Mouse (Mus musculus) A20 (cell line): ENCODE measurements around the gene Hist1h3e.

ENCODE experiments used
- DNase-seq: peaks from one replicate; pipeline ENCODE4 v3.0.0-alpha.2; 2011; ENCODE audit warnings: low read depth, low spot score

Hist1h3e gene

DNA sequence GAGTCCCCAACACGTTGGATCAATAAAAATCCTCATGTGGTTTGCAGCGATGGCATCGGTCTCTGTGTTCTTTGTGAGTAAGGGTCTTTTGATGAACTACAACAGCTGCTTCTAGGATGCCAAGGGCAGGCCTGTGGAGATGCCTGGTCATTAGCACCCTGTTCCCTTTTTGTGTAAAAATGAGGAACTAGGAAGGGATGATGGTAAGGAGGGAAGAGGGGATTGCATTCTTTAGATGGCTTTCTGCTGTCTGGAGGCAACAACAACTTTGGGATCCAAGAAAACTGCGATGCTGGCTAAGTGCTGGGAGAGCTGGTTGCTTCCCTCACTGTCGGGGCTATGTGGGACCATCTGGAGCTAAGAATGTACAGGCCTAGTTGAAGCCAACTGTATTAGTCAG lies 23.9 kb downstream of the Hist1h3e start:
- peak; percentile 40 for DNase-seq

DNA sequence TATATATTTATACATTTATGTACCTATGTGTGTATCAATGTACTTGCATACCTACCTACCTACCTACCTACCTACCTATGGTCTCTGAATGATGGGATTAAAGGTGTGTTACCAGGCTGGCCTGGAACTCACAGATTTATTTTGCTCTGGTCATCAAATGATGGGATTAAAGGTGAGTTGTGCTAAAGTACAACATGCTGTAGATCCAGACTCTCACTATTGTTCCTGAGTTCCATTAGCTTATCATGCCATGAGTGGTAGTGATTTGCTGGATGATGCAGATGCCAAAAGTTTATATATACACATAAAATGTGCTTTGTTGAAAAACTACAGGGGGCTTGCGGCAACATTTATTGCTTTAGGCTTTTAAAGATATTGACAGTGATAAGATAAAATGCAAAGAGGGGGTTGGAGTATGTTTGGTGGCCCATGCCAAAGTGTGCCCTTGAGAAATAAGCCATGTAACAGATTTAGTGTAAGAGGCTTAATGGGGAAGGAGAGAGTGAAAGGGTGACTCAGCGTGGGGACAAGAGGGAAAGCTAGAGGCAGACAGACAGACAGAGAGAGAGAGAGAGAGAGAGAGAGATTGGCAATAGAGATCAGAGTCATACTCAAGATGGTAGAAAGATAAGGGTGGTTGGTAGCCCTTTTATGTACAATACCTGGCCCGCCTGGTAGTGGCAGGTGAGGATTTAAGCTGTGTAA lies 25.0 kb downstream of the Hist1h3e start:
- peak; percentile 31 for DNase-seq

DNA sequence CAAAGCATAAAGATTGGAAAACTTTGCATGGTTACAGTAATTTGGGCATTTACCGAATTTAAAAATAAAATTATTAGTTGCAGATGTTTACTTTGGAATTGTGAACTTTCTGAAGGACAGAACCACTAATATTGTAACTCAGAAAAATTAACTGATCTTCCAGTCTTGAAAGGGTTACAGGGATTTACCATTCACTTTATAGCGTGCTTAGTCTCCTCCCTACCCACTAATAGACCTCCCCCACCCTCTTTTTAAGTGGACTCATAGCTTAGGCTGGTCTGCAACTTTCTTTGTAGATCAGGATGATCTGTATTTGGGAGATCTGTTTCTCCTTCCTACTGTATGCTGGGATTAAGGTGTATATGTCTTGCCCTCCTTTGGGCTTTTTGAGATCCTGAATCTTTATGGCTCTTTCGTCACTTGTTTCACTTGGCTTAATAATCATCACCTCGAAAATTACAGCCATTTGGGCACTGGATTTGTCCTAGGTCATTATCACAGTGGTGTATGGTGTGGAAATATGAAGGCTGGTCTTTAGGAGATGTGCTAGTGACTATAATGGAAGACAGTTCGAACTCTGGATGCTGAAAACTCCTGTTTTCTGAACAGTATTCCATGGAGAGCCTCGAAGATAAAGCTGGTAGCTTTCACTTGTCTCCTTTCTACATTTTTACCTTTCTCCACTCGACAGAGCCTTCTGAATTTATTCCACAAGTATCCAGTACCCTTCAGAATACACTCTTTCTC lies 25.9 kb downstream of the Hist1h3e start:
- peak; percentile 52 for DNase-seq

DNA sequence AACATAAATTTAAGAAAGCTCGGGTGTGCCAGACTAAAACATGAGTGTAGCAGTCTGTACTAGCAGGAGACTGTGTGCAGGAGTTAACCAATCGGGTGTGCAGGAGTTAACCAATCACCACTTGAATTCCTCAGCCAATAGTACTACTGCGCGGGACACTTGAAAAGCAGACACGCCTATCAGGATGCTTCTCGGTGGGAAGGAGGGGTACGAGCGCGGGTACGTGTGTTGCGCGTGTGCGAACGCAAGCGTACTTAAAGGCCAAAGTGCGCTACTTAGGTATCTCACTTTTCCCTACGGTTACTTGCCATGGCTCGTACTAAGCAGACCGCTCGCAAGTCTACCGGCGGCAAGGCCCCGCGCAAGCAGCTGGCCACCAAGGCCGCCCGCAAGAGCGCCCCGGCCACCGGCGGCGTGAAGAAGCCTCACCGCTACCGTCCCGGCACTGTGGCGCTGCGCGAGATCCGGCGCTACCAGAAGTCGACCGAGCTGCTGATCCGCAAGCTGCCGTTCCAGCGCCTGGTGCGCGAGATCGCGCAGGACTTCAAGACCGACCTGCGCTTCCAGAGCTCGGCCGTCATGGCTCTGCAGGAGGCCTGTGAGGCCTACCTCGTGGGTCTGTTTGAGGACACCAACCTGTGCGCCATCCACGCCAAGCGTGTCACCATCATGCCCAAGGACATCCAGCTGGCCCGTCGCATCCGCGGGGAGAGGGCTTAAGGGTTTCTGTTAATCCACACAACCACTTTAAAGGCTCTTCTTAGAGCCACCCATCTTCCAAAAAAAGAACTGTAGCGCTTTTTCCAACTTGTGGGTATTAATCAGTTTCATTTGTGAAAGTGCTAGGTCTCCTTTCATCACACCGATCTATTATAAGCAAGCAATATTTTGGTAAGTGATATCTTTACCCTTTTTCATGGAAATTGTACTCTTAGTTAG lies 26.8 kb downstream of the Hist1h3e start, which contains the start of gene Hist1h3g:
Gene Hist1h3g, plus strand, starts transcription at position 286 of the 939 bp plus-strand sequence.
- peak; percentile 97 for DNase-seq

DNA sequence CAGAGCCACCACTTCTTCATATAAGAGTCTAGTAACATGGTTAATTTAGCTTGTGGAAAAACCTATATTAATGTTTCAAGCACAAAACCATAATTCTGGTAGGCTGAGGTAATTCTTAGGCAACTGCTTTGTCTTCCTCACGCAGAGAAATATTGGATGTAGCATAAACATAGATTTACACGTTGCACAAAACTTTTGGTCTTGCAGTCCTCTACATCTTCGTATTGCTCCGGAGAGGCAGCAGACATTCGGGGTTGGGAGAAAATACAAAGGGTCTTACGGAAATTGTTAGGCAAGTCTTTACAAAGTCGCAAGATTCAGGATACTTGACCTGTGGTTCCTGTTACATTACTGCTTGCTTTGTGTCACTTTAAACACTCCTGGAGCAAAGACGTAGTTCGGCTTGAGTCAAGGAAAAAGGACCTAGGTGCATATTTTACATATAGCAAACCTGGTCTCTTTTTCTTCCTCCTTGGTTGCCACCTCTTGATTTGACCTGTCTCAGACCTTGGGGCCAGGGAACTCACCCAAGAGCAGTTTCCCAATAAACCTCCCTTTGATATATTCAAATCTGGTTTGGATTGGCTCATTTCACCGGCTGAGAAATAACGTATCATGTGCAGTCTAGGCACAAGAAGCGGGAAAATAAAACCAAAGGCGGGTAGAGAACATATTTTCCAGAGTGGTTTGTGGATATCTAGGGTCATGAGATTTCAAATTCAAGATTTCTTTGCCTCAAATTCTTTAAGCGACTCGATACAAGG lies 27.6 kb downstream of the Hist1h3e start:
- DNase-seq: no peak

DNA sequence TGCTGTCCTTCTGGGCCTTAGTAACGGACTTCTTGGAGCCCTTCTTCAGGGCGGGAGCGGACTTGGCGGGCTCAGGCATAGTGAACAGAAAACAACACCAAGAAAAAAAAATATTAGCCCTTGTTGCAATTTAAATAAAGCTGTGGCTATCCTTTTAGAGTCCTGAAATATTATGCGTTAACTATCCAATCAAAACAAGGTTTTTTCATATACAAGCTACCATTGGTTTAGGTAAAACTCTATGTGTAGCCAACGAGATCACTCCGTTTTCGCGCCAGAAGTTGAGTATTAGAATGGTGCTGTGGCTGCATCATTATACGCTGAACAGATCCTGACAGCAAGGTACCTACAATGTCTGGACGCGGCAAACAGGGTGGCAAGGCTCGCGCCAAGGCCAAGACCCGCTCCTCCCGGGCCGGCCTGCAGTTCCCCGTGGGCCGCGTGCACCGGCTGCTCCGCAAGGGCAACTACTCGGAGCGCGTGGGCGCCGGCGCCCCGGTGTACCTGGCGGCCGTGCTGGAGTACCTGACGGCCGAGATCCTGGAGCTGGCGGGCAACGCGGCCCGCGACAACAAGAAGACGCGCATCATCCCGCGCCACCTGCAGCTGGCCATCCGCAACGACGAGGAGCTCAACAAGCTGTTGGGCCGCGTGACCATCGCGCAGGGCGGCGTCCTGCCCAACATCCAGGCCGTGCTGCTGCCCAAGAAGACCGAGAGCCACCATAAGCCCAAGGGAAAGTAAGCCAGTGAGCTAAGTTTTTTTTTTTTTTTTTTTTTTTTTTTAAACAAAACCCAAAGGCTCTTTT lies 28.4 kb downstream of the Hist1h3e start, which contains the start of gene Hist1h2af:
Gene Hist1h2af, plus strand, starts transcription at position 347 of the 808 bp plus-strand sequence.
- DNase-seq: peak; percentile 94

DNA sequence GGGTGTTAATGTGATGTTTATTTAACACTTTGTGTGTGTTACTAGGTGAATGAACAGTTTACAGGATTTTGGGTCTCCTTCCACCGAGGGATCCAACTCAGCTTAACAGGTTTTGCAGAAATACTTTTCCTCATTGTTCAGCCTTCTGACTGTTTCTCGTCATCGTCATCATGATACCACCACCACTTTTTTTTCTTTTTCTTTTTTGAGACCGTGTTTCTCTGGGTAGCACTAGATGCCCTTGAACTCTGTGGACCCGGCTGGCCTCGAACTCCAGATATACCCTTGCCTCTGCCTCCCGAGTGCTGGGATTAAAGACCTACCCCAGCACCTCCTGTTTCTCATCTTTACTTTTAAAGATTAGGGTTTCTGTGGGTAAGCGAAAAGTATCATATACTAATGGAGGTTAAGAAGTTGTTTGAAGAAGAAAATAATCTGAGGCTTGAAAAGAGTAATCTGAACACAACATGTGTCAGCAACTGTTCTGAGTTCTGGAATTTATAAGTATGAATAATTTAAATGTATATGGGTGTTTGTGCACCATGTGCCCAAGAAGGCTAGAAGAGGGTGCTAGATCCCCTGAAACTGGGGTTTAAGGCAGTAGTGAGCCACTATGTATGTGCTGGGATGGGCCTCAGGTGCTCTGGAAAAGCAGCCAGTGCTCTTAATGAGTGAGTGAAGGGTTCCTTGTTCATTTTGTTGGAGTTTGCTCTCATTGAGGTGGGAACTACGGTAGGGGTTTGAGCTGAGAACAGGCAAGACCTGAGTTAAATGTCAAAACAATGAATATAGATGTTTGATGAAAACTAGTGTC lies 29.7 kb downstream of the Hist1h3e start:
- DNase-seq: peak; percentile 74

DNA sequence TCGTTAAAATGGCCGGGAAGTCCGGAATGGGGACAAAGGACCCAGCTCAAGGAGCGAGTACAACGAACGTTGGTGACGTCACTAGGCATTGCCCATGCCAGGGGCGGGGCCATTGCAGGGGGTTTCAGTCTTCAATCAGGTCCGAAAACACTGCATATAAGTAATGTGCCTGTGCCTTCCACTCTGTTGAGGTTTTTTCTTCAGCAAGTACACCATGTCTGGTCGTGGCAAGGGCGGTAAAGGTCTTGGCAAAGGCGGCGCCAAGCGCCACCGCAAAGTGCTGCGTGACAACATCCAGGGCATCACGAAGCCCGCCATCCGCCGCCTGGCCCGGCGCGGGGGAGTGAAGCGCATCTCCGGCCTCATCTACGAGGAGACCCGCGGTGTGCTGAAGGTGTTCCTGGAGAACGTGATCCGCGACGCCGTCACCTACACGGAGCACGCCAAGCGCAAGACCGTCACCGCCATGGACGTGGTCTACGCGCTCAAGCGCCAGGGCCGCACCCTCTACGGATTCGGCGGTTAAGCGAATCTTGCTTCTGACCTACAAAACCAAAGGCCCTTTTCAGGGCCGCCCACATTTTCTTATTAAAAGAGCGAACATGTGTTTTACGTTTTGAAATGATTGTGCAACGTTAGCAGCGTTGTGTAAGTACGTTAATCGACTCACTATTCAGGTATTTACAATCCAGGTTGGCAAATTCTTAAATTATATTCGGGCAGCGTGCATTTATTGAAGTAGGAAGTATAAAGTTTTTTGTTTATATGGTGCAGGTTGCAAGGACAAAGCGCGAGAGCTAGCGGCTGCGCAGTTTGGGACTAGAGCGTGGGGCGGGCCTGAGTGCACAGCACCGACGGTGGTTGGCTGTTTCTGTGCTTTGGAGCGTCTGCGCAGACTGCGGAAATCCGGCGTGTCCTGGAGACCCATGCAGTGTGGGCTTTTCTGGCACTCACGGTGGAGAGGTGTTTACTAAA lies 31.0 kb downstream of the Hist1h3e start, which contains the start of gene Hist1h4h:
Gene Hist1h4h, plus strand, starts transcription at position 150 of the 975 bp plus-strand sequence.
- peak; percentile 97 for DNase-seq

DNA sequence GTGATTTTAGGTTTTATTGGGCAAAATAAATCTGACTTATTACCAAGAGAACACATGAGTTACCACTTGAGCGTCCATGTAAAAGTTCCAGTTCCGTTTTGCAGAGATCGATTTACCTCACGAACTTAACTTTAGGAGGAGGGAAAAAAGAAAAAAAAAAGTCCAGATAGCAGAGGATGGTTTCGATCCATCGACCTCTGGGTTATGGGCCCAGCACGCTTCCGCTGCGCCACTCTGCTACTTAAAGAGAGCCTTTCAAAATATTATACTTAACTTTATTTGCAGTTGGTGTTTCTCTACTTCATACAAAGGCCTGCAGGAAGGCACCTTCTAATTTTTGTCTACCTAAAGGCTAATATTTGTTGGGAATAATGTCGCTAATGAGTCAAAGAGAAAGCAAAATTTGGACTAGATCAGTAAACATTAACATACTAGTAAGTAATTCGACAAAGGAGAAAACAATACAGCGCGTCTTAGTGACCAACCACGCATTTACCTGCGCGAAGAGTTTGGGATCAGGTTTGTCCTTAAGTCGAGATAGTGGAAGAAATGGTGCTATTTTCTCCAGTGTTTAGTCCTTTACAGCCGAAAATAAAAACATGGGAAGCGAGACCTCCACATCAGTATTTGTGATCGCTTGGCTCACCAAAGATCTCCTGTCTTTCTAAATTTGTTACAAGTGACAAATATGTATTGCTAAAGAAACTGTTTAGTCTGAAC lies 31.8 kb downstream of the Hist1h3e start:
- peak; percentile 85 for DNase-seq

DNA sequence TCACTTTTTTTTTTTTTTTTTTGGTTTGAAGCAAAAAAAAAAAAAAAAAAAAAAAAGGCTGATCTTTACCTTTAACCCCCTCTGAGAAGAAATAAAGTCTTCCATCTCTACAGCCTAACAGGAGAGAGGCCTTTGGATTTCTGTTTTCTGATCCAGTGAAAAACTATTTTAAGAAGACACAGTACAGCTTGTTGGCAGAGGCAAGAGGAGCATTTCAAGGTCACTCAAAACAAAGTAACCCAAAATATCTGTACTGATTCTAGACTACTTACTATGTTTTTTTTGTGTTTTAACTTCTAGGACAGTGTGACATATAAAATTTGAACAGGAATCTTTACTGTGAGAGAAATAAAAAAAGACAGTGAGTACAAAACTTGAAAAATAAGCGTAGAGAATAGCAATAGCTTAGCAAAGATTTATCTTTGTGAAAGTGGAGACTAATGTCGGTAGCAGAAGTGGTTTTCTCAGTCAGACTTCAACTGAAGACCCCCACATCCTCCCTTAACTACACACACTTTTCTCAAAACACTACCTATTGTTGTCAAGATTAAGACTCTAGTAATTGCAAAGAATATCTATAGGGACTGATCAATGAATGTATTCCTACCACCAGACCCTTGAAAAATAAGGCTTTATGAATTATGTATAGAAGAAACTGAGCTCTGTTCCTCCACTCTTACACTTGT lies 32.5 kb downstream of the Hist1h3e start:
- DNase-seq: no peak

DNA sequence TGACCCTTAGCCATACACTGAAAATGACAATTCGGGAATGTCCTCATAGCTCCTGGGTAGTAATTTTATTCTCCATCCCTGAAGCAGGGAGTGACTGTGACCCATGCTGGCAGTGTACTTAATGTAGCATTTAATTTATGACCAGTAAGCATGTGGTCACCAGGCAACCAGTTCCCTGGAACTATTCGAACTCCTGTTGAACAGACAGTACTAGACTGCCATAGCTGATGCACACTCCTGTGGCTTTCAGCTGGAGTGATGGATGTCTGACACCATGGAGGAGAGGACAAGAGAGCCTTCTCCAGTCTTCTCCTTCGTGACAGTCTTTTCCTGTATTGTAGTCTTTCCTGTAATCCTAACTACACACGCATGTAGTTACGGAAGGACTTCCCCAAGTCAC lies 33.2 kb downstream of the Hist1h3e start:
- peak; percentile 14 for DNase-seq

DNA sequence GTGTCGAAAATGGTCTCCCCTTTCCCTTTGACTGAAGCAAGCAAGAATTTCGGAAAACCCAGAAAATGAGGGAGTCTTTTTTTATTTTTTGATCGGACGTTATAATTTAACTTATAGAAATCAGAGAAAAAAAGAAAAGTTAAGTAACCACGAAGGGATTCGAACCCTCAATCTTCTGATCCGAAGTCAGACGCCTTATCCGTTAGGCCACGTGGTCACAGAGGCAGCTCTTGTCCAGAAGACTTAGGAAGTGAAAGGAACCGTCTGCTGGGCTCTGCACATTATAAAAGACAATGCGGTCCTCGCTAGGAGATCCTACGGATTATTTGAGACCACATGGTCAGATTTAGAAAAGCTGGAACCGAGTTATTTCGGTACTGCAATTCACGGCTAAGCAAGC lies 35.9 kb downstream of the Hist1h3e start:
- DNase-seq: peak; percentile 92

DNA sequence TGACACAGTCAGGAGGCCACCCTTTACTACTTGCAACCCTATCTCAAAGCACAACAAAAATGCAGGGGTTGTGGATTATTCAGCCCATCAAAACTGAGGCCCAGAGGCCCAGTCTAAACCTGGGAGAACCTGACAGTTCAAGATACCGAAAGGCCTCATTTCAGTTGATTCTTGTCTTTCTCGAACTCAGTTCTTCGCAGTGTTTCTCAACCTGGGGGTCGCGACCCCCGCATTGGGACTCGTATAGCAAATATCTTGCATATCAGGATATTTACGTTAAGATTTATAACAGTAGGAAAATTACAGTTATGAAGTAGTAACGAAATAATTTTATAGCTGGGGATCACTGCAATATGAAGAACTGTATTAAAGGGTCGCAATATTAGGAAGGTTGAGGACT lies 36.3 kb downstream of the Hist1h3e start:
- DNase-seq: peak; percentile 88

DNA sequence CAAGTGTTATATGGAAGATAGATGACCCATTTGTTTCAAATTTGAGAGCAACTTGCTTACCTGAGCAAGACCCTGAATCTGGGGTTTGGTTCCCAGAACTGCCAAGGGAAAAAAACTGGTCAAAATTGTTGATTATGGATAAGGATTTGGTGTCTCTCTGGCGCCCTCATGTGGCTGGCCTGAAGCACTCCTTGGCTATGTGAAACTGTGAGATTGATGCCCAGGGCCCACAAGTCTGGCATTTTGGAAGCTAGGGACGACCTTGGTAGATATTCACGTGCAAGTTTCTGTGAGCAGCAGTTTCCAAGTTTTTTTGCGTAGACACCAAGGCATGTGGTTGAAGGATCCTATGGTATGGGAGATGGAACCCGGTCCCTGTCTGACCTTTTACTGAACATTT lies 37.5 kb downstream of the Hist1h3e start:
- DNase-seq: peak; percentile 88

DNA sequence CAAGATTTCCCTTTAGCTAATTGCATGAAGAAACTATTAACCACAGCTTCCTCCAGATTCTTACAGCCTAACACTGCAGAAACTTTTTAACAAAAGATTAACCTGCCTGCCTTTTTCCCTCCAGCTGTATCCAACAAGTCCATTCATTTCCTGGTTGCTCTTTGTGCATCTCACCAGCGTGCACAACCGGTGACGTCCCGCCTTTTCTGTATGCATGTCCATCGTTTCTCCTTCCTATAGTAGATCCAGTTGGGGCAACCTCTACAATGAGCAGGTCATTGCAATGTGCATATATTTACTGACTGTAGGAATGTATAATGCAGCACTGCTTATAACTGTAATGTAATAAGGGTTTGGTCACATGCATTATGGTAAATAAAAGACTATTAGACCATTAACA lies 38.2 kb downstream of the Hist1h3e start:
- DNase-seq: no peak

DNA sequence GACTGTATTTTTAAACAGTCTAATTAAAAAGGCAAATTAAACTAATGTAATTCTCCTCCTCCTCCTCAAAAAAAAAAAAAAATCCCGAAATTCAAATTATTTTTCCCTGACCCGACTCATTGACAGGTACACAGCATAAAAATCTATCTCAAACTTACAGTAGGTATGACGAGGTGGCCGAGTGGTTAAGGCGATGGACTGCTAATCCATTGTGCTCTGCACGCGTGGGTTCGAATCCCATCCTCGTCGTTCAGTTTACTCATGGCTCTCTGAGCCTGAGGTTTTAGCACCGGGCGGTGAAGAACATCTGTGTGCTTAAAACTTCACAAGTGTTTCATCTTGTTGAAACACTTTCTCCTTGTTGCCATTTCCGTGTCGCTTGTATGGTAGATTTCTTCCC lies 40.5 kb downstream of the Hist1h3e start:
- peak; percentile 86 for DNase-seq

DNA sequence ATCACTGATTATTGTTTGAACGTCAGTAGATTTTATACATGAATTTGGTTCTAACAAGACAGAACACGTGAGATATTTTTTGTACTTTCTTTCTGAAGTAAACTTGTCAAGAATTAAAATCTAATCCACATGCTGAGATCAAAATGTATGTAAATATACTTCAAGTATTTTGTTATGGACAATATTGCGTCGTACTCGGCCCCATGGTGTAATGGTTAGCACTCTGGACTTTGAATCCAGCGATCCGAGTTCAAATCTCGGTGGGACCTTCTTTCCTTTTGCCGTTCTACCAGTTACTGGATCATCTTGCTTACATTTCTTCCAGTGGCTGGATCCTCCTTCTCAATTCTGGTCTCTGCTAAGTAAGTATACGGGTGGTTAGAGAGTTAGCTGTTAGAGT lies 42.8 kb downstream of the Hist1h3e start:
- DNase-seq: peak; percentile 87
